Mouse (Mus musculus): Measurements from ENCODE around the gene Kcnn1. TPM values are rescaled to one million over a fixed set of nuclear protein-coding genes. Genes with fewer than 3 reads are reported as not detected.
A peak's percentile ranks its signal among the peaks of the same experiment; 100 is the strongest.

Kcnn1 gene
- polyA plus RNA-seq, 1 experiment from 2014 or later: 4.2 TPM

DNA sequence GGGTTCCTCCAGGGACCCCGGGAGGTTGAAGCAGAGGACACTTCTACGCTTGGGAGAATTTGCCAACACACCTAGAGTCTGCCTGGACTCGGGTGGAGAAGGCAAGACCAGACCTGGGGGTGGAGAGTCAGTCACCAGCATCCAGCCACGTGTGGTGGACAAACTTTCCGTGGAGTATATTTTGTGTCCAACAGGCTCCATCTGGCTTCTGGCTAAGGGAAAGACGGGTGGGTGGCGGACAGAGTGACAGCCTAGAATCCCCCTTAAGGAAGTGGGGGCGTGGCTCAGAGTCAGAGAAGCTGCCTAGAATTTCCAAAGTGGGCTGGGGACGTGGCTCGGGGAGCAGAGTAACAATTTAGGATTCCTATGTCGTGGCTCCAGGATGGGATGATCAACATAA is 41.1 kb downstream of the Kcnn1 start:
- DNase-seq (ENCODE audit: low spot score) (no peak), ATAC-seq (replicated peaks; ENCODE audit: low FRiP score, low read depth) (no peak)
- Histone ChIP-seq H3K9ac (ENCODE audit: low read depth, low read length) (no peak overlapping the region), H3K4me1 (replicated peaks; ENCODE audit: insufficient read depth, low read length) (no peaks in the 10 kb centered on the region), H3K9me3 (replicated peaks; ENCODE audit: low read length) (no peaks in the 10 kb centered on the region), H3K4me3 (replicated peaks; ENCODE audit: low read depth, low read length) (no peak overlapping the region), H3K36me3 (ENCODE audit: insufficient read depth, low read length) (no peaks in the 10 kb centered on the region), H3K27me3 (ENCODE audit: insufficient read depth, low read length) (no peaks in the 10 kb centered on the region), H3K27ac (no peak overlapping the region), H3K4me2 (ENCODE audit: low read length) (no peak overlapping the region)
- WGBS: 38% methylated on average over 11 of the region's 11 CpGs
- no peak for TF ChIP-seq CTCF (IDR thresholded peaks at IDR 0.05; ENCODE audit: low read depth)

DNA sequence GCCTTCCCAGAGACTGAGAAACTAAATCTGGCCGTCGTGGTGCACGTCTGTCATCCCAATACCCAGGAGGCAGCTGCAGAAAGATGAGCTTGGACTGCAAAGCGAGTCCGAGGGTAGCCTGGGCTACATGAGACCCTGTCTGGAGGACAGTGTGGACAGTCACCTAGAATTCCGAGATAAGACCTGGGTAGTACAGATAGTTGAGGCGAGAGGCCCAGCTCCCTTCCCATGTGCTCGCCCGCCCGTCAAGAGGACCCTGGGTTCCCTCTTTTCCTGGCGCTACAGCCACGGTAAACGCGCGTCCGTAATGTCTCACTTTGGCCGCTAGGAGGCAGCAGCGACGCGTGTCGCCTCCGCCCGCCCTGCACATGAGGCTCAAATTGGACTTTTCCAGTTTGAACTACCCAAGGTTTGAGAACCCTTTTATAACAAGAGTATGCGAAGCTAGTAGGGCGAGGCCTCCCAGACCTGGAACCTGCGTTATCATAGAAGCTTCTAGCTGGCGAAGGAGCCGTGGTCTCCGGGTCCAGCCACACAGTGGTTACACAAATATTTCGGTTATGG is 41.6 kb downstream of the Kcnn1 start:
- Histone ChIP-seq H3K4me3 (replicated peaks; ENCODE audit: low read depth, low read length) (no peak overlapping the region), H3K27ac (no peak overlapping the region), H3K4me1 (replicated peaks; ENCODE audit: insufficient read depth, low read length) (no peaks in the 10 kb centered on the region), H3K9ac (ENCODE audit: low read depth, low read length) (no peak overlapping the region), H3K9me3 (replicated peaks; ENCODE audit: low read length) (no peaks in the 10 kb centered on the region), H3K27me3 (ENCODE audit: insufficient read depth, low read length) (no peaks in the 10 kb centered on the region), H3K36me3 (ENCODE audit: insufficient read depth, low read length) (no peaks in the 10 kb centered on the region), H3K4me2 (ENCODE audit: low read length) (no peak overlapping the region)
- DNase-seq (ENCODE audit: low spot score): peak; percentile 83
- TF ChIP-seq CTCF (IDR thresholded peaks at IDR 0.05; ENCODE audit: low read depth): peak; percentile 96
- 16% methylated on average over 30 of the region's 30 CpGs for WGBS
- peak; percentile 22; the same call in 1 of the 2 replicates for ATAC-seq (replicated peaks; ENCODE audit: low FRiP score, low read depth)

DNA sequence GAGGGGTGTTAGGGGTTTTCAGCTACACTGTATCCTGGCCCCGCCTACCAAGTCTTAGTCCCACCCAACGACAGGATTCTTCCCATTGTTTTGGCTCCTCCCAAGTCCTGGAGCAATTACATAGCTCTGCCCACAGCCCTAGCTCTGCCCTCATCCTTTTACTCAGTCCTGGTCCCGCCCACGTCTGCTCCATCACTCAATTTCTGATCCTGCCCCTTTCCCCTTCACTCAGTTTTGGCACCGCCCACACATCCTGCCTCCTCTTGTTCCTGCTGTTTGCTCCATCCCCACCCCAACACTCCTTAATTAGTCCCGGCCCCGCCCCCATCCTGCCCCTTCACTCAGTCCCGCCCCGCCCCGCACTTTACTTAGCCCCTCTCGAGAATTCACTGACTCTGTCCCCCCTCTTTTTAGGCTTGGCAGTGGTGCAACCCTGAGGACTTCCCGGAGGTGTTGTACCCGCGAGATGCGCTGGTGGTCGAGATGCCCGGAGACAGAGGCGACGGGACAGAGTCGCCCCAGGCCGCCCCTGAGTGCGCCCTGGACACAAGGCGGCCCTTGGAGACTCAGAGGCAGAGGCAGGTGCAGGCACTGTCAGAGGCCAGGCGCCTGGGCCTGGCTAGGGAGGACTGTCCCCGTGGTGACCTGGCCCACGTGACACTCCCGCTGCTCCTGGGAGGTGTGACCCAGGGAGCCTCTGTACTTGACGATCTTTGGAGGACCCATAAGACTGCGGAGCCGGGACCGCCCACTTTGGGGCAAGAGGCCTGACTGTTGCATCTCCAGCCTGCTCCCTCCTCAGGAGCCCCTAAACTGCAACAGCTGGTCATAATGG is 42.7 kb downstream of the Kcnn1 start:
- no peaks in the 10 kb centered on the region for H3K27me3 ChIP-seq (ENCODE audit: insufficient read depth, low read length)
- no peak overlapping the region for H3K9ac ChIP-seq (ENCODE audit: low read depth, low read length)
- DNase-seq (ENCODE audit: low spot score): peak; percentile 95
- 5% methylated on average over 30 of the region's 31 CpGs for WGBS
- no peak for TF ChIP-seq CTCF (IDR thresholded peaks at IDR 0.05; ENCODE audit: low read depth)
- peak; percentile 83 for ATAC-seq (replicated peaks; ENCODE audit: low FRiP score, low read depth)
- H3K4me2 ChIP-seq (ENCODE audit: low read length): peak overlapping the region; percentile 44
- H3K4me1 ChIP-seq (replicated peaks; ENCODE audit: insufficient read depth, low read length): no peaks in the 10 kb centered on the region
- no peak overlapping the region for H3K4me3 ChIP-seq (replicated peaks; ENCODE audit: low read depth, low read length)
- no peaks in the 10 kb centered on the region for H3K36me3 ChIP-seq (ENCODE audit: insufficient read depth, low read length)
- no peaks in the 10 kb centered on the region for H3K9me3 ChIP-seq (replicated peaks; ENCODE audit: low read length)
- H3K27ac ChIP-seq: no peak overlapping the region

DNA sequence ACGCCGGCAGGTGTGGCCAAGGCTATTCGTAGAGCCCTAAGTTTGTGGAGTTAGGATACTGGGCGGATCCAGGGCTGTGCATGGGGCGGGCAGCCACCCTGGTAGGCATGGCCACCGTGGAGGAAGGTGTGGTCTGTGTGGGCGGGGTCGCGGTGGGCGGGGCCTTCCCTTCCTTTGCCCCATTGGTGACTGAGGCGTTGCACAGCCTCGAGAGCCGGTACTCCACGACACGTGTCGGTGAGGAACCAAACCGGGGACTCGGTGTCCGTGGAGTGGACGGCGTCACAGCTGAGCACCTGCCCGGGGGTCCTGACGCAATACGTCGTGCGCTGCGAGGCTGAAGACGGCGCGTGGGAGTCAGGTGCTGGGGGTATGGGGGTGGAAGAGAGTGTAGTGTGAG is 46.4 kb downstream of the Kcnn1 start:
- ATAC-seq (replicated peaks; ENCODE audit: low FRiP score, low read depth) (peak; percentile 56), DNase-seq (ENCODE audit: low spot score) (no peak)
- Histone ChIP-seq H3K9me3 (replicated peaks; ENCODE audit: low read length) (no peaks in the 10 kb centered on the region), H3K27ac (no peak overlapping the region), H3K4me3 (replicated peaks; ENCODE audit: low read depth, low read length) (no peak overlapping the region), H3K9ac (ENCODE audit: low read depth, low read length) (no peak overlapping the region), H3K27me3 (ENCODE audit: insufficient read depth, low read length) (no peaks in the 10 kb centered on the region), H3K36me3 (ENCODE audit: insufficient read depth, low read length) (no peaks in the 10 kb centered on the region), H3K4me2 (ENCODE audit: low read length) (peak overlapping the region; percentile 42), H3K4me1 (replicated peaks; ENCODE audit: insufficient read depth, low read length) (no peaks in the 10 kb centered on the region)
- WGBS: 6% methylated on average over 30 of the region's 30 CpGs
- TF ChIP-seq CTCF (IDR thresholded peaks at IDR 0.05; ENCODE audit: low read depth): no peak

DNA sequence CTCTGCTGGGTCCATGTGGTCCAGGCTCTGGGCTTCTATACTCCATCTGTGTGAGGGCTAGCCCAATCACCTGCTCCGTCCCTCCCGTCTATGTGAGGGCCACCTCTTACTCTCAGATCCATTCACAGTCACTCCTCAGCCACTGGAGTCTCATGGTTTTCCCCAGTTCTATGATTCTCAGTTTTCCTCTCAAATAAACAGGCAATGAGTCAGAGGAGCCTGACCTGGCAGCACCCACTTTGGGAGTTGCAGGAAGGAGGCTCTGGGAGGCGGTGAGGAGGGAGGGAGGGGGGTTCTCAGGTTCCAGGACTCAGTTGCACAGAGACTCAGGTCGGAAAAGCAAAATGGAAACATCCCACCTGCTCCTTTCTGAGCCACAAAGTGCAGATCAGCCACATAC is 50.2 kb downstream of the Kcnn1 start:
- no peaks in the 10 kb centered on the region for H3K36me3 ChIP-seq (ENCODE audit: insufficient read depth, low read length)
- no peak for ATAC-seq (replicated peaks; ENCODE audit: low FRiP score, low read depth)
- no peaks in the 10 kb centered on the region for H3K27me3 ChIP-seq (ENCODE audit: insufficient read depth, low read length)

DNA sequence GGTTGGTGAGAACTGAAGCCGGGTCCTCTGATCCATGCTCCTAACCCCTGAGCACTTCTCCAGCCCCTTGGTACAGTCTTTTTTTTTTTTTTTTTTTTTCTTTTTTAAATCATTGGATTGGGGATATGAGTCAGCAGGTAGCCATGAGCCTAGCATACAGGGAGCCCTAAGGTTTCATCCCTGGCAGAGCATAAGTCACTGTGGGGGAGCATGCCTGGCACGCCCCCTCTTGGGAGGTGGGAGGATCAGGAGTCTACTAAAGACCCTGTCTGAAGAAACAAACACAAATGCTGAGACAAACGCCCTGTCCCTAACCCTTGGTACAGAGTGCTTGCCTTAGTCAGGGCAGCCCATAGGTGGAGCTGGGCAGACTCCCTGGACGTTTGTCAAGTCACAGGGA is 51.0 kb downstream of the Kcnn1 start:
- DNase-seq (ENCODE audit: low spot score) (no peak), ATAC-seq (replicated peaks; ENCODE audit: low FRiP score, low read depth) (no peak)
- Histone ChIP-seq H3K9me3 (replicated peaks; ENCODE audit: low read length) (no peaks in the 10 kb centered on the region), H3K9ac (ENCODE audit: low read depth, low read length) (no peak overlapping the region), H3K4me2 (ENCODE audit: low read length) (no peak overlapping the region), H3K36me3 (ENCODE audit: insufficient read depth, low read length) (no peaks in the 10 kb centered on the region), H3K27me3 (ENCODE audit: insufficient read depth, low read length) (no peaks in the 10 kb centered on the region), H3K4me3 (replicated peaks; ENCODE audit: low read depth, low read length) (no peak overlapping the region), H3K4me1 (replicated peaks; ENCODE audit: insufficient read depth, low read length) (no peaks in the 10 kb centered on the region; the same call in 1 of the 2 replicates), H3K27ac (no peak overlapping the region)
- 0 out of 2 replicates have a peak, but pooled peaks have one; percentile 2 for TF ChIP-seq CTCF (IDR thresholded peaks at IDR 0.05; ENCODE audit: low read depth)
- 34% methylated on average over 4 of the region's 4 CpGs for WGBS

More for the DNA sequence above, 50.2 kb downstream of the Kcnn1 start:
- no peaks in the 10 kb centered on the region; the same call in 1 of the 2 replicates for H3K4me1 ChIP-seq (replicated peaks; ENCODE audit: insufficient read depth, low read length)
- DNase-seq (ENCODE audit: low spot score): no peak
- H3K9me3 ChIP-seq (replicated peaks; ENCODE audit: low read length): no peaks in the 10 kb centered on the region
- TF ChIP-seq CTCF (IDR thresholded peaks at IDR 0.05; ENCODE audit: low read depth): no peak
- 28% methylated on average over 4 of the region's 4 CpGs for WGBS
- H3K27ac ChIP-seq: no peak overlapping the region
- no peak overlapping the region for H3K9ac ChIP-seq (ENCODE audit: low read depth, low read length)
- no peak overlapping the region for H3K4me2 ChIP-seq (ENCODE audit: low read length)
- no peak overlapping the region for H3K4me3 ChIP-seq (replicated peaks; ENCODE audit: low read depth, low read length)
